Mouse (Mus musculus): ENCODE results near the gene Lrrd1. TPM values are rescaled to one million over a fixed set of nuclear protein-coding genes. Genes with fewer than 3 reads are reported as not detected.
"Not testable (repeated sequence)": the region's sequence is repeated elsewhere in the genome, so short reads cannot be mapped to it uniquely, and the experiment has no call there.

Lrrd1 gene
- total RNA-seq (2014; rRNA removed; ENCODE audit: low replicate concordance): not detected in 2 replicates
- polyA plus RNA-seq (2015; fragmentation: Nextera tagmentation; extraction: Ambion mirVana): 0.14 and 0.29 TPM in 2 replicates

DNA sequence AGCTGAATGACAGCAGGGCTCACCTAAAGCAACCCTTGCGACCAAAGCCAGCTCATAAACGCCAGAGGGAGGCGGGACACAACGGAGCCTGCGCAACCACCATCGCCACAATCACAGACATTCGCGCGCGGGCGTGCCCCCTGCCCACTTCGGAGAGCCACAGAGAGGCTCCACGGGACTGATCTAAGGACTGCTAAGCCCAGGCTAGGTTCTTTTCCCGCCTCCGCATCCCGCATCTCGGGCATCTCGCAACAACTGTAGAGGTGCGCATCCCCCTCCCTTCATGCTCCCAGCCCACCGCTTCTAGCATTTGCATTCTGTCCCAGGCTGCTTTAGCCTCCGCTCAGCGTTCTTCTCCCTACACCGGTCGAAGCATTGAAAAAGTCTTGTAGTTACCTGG lies at the start of gene Lrrd1:
Gene Lrrd1, plus strand, starts transcription at position 148 of the 400 bp plus-strand sequence.
- H3K27ac ChIP-seq (ENCODE audit: low read depth): no peak within 1 kb of the TSS
- ATAC-seq (ENCODE audit: insufficient read depth, low read depth) (no peak), DNase-seq (ENCODE audit: low spot score) (peak; percentile 16)
- peak within 1 kb of the TSS; percentile 73 for H3K4me2 ChIP-seq (ENCODE audit: low read depth, low read length)
- H3K27me3 ChIP-seq (ENCODE audit: control insufficient read depth, insufficient read depth, low read length): no peaks in the 10 kb centered on the region
- no peak for TF ChIP-seq EP300 (IDR thresholded peaks at IDR 0.05; ENCODE audit: low read depth)
- TF ChIP-seq CTCF (IDR thresholded peaks at IDR 0.05; ENCODE audit: low read depth): no peak
- H3K4me3 ChIP-seq (ENCODE audit: low read depth, low read length): peak within 1 kb of the TSS; percentile 41
- H3K9me3 ChIP-seq (replicated peaks; ENCODE audit: control insufficient read depth, low read length): no peaks in the 10 kb centered on the region
- 8% methylated on average over 24 of the region's 24 CpGs for WGBS
- H3K36me3 ChIP-seq (replicated peaks; ENCODE audit: control insufficient read depth, insufficient read depth, low read length): peaks cover 18% of the 10 kb centered on the region; the same call in 1 of the 2 replicates
- H3K9ac ChIP-seq (replicated peaks; ENCODE audit: low read depth, low read length): no peak within 1 kb of the TSS
- H3K4me1 ChIP-seq (ENCODE audit: control insufficient read depth, insufficient read depth): peaks cover 4% of the 10 kb centered on the region; the same call in 1 of the 2 replicates

DNA sequence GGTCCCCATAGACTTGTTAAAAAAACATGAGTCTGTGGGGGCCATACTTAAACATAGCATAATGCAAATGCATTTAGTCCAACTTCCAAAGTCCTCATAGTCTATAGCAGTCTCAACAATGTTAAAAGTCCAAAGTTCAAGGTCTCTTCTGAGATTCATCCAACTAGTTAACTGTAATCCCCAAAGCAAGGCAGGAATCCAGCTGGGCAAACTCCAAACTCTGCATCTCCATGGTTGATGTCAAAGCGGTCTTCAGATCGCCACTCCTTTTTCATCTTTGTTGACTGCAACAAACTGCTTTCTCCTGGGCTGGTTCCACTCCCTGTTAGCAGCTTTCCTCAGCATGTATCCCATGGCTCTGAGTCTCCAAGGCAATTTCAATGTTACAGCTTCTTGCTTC lies 47.9 kb upstream of the Lrrd1 start:
- H3K36me3 ChIP-seq (replicated peaks; ENCODE audit: control insufficient read depth, insufficient read depth, low read length); H3K27ac ChIP-seq (ENCODE audit: low read depth); H3K9me3 ChIP-seq (replicated peaks; ENCODE audit: control insufficient read depth, low read length); DNase-seq (ENCODE audit: low spot score); H3K4me3 ChIP-seq (ENCODE audit: low read depth, low read length); H3K4me2 ChIP-seq (ENCODE audit: low read depth, low read length); H3K27me3 ChIP-seq (ENCODE audit: control insufficient read depth, insufficient read depth, low read length); H3K9ac ChIP-seq (replicated peaks; ENCODE audit: low read depth, low read length); ATAC-seq (ENCODE audit: insufficient read depth, low read depth); H3K4me1 ChIP-seq (ENCODE audit: control insufficient read depth, insufficient read depth): not testable (repeated sequence)
- 94% methylated on average over 2 of the region's 2 CpGs for WGBS

DNA sequence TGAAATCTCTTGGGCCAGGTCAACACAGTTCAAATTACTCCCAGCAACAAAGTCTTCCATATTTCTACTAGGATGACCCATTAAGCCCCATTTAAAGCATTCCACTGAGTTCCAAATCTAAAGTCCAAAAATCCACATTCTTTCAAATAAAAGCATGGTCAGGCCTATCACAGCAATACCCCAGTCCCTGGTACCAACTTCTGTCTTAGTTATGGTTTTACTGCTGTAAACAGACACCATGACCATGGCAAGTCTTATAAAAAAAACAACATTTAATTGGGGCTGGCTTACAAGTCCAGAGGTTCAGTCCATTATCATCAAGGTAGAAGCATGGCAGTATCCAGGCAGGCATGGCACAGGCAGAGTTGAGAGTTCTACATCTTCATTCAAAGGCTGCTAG lies 46.3 kb upstream of the Lrrd1 start:
- not testable (repeated sequence) for H3K4me2 ChIP-seq (ENCODE audit: low read depth, low read length); DNase-seq (ENCODE audit: low spot score); ATAC-seq (ENCODE audit: insufficient read depth, low read depth); H3K27ac ChIP-seq (ENCODE audit: low read depth); H3K9ac ChIP-seq (replicated peaks; ENCODE audit: low read depth, low read length); H3K27me3 ChIP-seq (ENCODE audit: control insufficient read depth, insufficient read depth, low read length); H3K9me3 ChIP-seq (replicated peaks; ENCODE audit: control insufficient read depth, low read length); H3K4me3 ChIP-seq (ENCODE audit: low read depth, low read length); H3K36me3 ChIP-seq (replicated peaks; ENCODE audit: control insufficient read depth, insufficient read depth, low read length); H3K4me1 ChIP-seq (ENCODE audit: control insufficient read depth, insufficient read depth)

DNA sequence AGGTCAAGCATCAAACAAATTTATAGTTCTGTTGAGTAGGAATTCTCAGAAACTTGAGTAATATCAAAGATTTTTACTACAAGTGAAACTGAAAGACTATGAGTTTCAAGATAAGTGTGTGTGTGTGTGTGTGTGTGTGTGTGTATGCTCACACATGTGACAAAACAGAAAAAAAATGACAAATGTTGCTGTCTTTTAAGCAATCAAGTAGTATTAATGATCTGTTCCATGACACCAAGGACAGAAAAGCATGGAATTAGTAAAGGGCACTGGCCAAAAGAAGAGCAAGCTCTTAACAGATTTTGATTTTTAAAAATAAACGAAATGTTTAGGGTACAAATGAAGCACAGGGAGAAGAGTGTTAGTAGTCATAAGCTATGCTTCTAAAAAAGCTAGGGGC lies 44.9 kb upstream of the Lrrd1 start:
- WGBS: 76% methylated on average over 1 of the region's 1 CpGs

DNA sequence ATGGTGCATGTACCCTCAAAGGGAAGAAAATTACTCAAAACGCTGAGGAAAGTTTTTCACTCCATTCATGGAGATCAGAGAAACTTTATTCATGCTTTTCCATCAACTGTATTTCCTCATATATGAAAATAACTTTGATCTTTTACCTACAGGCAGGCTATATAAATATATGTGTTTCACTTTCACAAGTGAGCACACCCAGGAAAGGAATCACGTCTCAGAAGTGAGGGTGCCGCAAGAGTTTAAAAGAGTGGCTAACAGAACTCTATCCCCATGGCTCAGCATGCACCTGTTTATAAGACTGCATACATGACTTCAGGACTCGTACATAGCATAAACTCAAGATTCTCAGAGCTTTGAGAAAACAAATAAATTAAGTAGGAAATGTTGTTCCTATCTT lies 44.1 kb upstream of the Lrrd1 start:
- TF ChIP-seq EP300 (IDR thresholded peaks at IDR 0.05; ENCODE audit: low read depth): no peak
- no peak for TF ChIP-seq CTCF (IDR thresholded peaks at IDR 0.05; ENCODE audit: low read depth)
- DNase-seq (ENCODE audit: low spot score) (no peak), ATAC-seq (ENCODE audit: insufficient read depth, low read depth) (no peak)
- no peak overlapping the region for H3K9ac ChIP-seq (replicated peaks; ENCODE audit: low read depth, low read length)
- no peak overlapping the region for H3K4me3 ChIP-seq (ENCODE audit: low read depth, low read length)
- H3K4me1 ChIP-seq (ENCODE audit: control insufficient read depth, insufficient read depth): peaks cover 6% of the 10 kb centered on the region; the same call in 1 of the 2 replicates
- no peaks in the 10 kb centered on the region for H3K27me3 ChIP-seq (ENCODE audit: control insufficient read depth, insufficient read depth, low read length)
- H3K4me2 ChIP-seq (ENCODE audit: low read depth, low read length): no peak overlapping the region
- WGBS: 72% methylated on average over 4 of the region's 4 CpGs
- H3K27ac ChIP-seq (ENCODE audit: low read depth): no peak overlapping the region
- no peaks in the 10 kb centered on the region for H3K9me3 ChIP-seq (replicated peaks; ENCODE audit: control insufficient read depth, low read length)
- no peaks in the 10 kb centered on the region for H3K36me3 ChIP-seq (replicated peaks; ENCODE audit: control insufficient read depth, insufficient read depth, low read length)

More for the DNA sequence above, 44.9 kb upstream of the Lrrd1 start:
- Histone ChIP-seq H3K27ac (ENCODE audit: low read depth) (no peak overlapping the region), H3K4me3 (ENCODE audit: low read depth, low read length) (no peak overlapping the region), H3K9ac (replicated peaks; ENCODE audit: low read depth, low read length) (no peak overlapping the region), H3K27me3 (ENCODE audit: control insufficient read depth, insufficient read depth, low read length) (no peaks in the 10 kb centered on the region), H3K4me2 (ENCODE audit: low read depth, low read length) (no peak overlapping the region), H3K9me3 (replicated peaks; ENCODE audit: control insufficient read depth, low read length) (no peaks in the 10 kb centered on the region), H3K36me3 (replicated peaks; ENCODE audit: control insufficient read depth, insufficient read depth, low read length) (no peaks in the 10 kb centered on the region), H3K4me1 (ENCODE audit: control insufficient read depth, insufficient read depth) (peaks cover 6% of the 10 kb centered on the region; the same call in 1 of the 2 replicates)
- ATAC-seq (ENCODE audit: insufficient read depth, low read depth): no peak
- TF ChIP-seq EP300 (IDR thresholded peaks at IDR 0.05; ENCODE audit: low read depth) (no peak), CTCF (IDR thresholded peaks at IDR 0.05; ENCODE audit: low read depth) (no peak)
- DNase-seq (ENCODE audit: low spot score): no peak

DNA sequence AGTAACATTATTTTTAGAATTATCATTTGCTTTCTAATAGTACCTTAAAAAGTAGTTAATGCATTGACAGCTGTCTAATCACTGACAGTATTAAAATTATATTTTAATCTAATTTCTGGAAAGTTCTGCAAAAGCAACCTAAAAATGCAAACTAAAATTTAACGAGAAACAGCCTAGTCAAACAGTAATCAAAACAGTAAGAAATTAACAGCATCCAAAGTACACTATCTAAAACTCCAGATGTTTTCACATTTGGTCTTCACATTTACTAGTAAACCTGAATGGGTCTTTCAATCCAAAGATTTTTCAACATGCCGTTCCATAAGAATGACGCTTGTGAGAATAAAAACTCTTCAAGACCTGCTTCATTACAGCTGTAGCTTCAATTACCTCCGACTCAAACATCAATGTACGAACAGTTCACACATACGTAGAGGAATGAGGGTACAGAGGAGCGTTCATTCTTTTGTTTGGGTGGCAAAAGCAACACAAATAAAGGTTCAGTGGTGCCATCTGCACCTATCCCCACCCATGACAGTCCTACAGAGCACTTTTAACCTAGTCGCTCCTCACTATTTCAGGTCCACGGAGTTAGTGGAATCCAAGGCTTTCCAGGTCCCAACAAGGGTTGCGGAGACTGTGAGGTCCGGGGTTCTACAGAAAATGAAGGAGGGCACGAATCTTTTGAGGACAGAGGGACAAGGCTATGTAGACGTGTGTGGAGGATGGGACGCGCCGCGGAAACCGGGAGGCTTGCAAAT lies 43.1 kb upstream of the Lrrd1 start:
- Histone ChIP-seq H3K4me2 (ENCODE audit: low read depth, low read length) (peak overlapping the region; percentile 70), H3K4me1 (ENCODE audit: control insufficient read depth, insufficient read depth) (peaks cover 6% of the 10 kb centered on the region; the same call in 1 of the 2 replicates), H3K9me3 (replicated peaks; ENCODE audit: control insufficient read depth, low read length) (no peaks in the 10 kb centered on the region), H3K27ac (ENCODE audit: low read depth) (peak overlapping the region; percentile 90), H3K4me3 (ENCODE audit: low read depth, low read length) (peak overlapping the region; percentile 95), H3K27me3 (ENCODE audit: control insufficient read depth, insufficient read depth, low read length) (no peaks in the 10 kb centered on the region), H3K36me3 (replicated peaks; ENCODE audit: control insufficient read depth, insufficient read depth, low read length) (no peaks in the 10 kb centered on the region), H3K9ac (replicated peaks; ENCODE audit: low read depth, low read length) (peak overlapping the region; percentile 83)
- 5% methylated on average over 18 of the region's 18 CpGs for WGBS
- TF ChIP-seq EP300 (IDR thresholded peaks at IDR 0.05; ENCODE audit: low read depth): no peak
- TF ChIP-seq CTCF (IDR thresholded peaks at IDR 0.05; ENCODE audit: low read depth): no peak
- no peak for ATAC-seq (ENCODE audit: insufficient read depth, low read depth)
- no peak for DNase-seq (ENCODE audit: low spot score)

Measured in heart, postnatal 0 days (tissue).